Mouse (Mus musculus) liver, embryonic 14.5 days (tissue): ENCODE measurements around the gene Gm10964. TPM values are rescaled to one million over a fixed set of nuclear protein-coding genes. Genes with fewer than 3 reads are reported as not detected.

Experiments
- ATAC-seq: fragments of 200-750 bp; cut with Nextera tagmentation; 2 replicates; pipeline ENCODE4 v1.8.0; 2017; ENCODE audit warnings: moderate number of reproducible peaks, mild to moderate bottlenecking, moderate library complexity; ENCODE audit not compliant: insufficient read depth
- DNase-seq, 3 experiments: peaks; one replicate each; pipeline ENCODE4 v3.0.0-alpha.2; 2012 to 2013; ENCODE audit warnings: low read depth in 3 of 3, low spot score in 3 of 3
- H3K27ac ChIP-seq: fragments of 300-500 bp; sonication (generic); 2 replicates; pipeline ENCODE4 v1.5.1; 2014; ENCODE audit warnings: moderate library complexity, mild to moderate bottlenecking, control low read depth, inconsistent platforms
- H3K27me3 ChIP-seq: fragments of 300-500 bp; sonication (generic); 2 replicates; pipeline ENCODE4 v1.6.1; 2014; ENCODE audit warnings: mild to moderate bottlenecking, low read length, moderate library complexity; ENCODE audit not compliant: control insufficient read depth, insufficient read depth
- H3K36me3 ChIP-seq: fragments of 300-500 bp; sonication (generic); replicated peaks from 2 replicates; pipeline ENCODE4 v1.6.1; 2014; ENCODE audit warnings: low read depth; ENCODE audit not compliant: control insufficient read depth, insufficient read depth
- H3K4me1 ChIP-seq, 2 experiments: fragments of 200-500 bp in 1 of 2; fragments of 300-500 bp in 1 of 2; sonication (generic) in 1 of 2; replicated peaks; 2 replicates each; pipeline ENCODE4 v1.6.1; 2012 to 2014; ENCODE audit warnings: antibody characterized with exemption in 1 of 2, inconsistent platforms in 1 of 2, low read length in 1 of 2; ENCODE audit not compliant: control insufficient read depth in 2 of 2, insufficient read depth in 2 of 2
- H3K4me2 ChIP-seq: fragments of 300-500 bp; sonication (generic); 2 replicates; pipeline ENCODE4 v1.6.1; 2014; ENCODE audit warnings: low read depth, mild to moderate bottlenecking, control low read depth, moderate library complexity
- H3K4me3 ChIP-seq, 2 experiments: fragments of 200-500 bp in 1 of 2; fragments of 300-500 bp in 1 of 2; sonication (generic) in 1 of 2; 2 replicates each; pipeline ENCODE4 v1.5.1; 2012 to 2014; ENCODE audit warnings: low read depth in 2 of 2, low read length in 2 of 2, mild to moderate bottlenecking in 2 of 2, control low read depth in 1 of 2, inconsistent platforms in 1 of 2, moderate library complexity in 1 of 2; ENCODE audit not compliant: insufficient read depth in 1 of 2
- H3K9ac ChIP-seq: fragments of 300-500 bp; sonication (generic); replicated peaks from 2 replicates; pipeline ENCODE4 v1.6.1; 2014; ENCODE audit warnings: mild to moderate bottlenecking, control low read depth, moderate library complexity
- H3K9me3 ChIP-seq: fragments of 300-500 bp; sonication (generic); 2 replicates; pipeline ENCODE4 v1.6.1; 2016; ENCODE audit warnings: low read length, mixed read lengths; ENCODE audit not compliant: control insufficient read depth
- CTCF ChIP-seq: IDR thresholded peaks from 2 replicates; pipeline ENCODE4 v1.5.1; 2016; ENCODE audit warnings: antibody characterized with exemption, low read depth, control low read depth
- EP300 ChIP-seq: IDR thresholded peaks from 2 replicates; pipeline ENCODE4 v1.6.1; 2016; ENCODE audit warnings: antibody characterized with exemption, low read depth
- WGBS: fragments of 180-500 bp; shearing (Covaris S2); extraction: QIAGEN DNeasy Blood & Tissue Kit; methylation state at CpG from one replicate; pipeline ENCODE4 v1.1.7; 2014; ENCODE audit not compliant: insufficient replicate concordance; 5-methylcytosine and 5-hydroxymethylcytosine counted together
- polyA plus RNA-seq, 2 experiments: library from polyadenylated mRNA; depleted of rRNA in 1 of 2; stranded (reverse) in 1 of 2; unstranded in 1 of 2; fragments of >200 nt; fragmentation: Nextera tagmentation in 1 of 2; extraction: Ambion mirVana in 1 of 2; gene quantifications; 2 replicates each; pipeline versions ENCODE4 v1.2.1 to v1.2.3; 2012 to 2014

Gene Gm10964
- polyA plus RNA-seq, 2 experiments, result not detected

GRCm38 (mm10) chr3:103755351-103755750, 16.2 kb downstream of the Gm10964 start:
- WGBS, result 42% methylated on average over 3 of the region's 3 CpGs
- H3K9me3 ChIP-seq, result no peaks in the 10 kb centered on the region
- ATAC-seq, result no peak

DNA sequence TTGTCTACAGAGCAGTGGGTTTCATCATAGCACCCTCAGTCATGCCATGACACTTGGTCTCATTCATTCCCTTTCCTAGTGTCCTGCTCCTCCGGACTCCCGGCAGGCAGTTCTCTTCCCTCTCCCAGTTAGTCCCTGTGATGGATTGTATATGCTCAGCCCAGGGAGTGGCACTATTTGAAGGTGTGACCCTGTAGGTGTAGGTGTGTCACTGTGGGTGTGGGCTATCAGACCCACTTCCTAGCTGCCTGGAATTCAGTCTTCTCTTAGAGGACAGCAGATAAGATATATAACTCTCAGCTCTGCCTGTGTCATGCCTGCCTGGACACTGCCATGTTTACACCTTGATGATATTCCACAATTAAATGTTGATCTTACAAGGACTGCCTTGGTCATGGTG, 17.8 kb downstream of the Gm10964 start:
- DNase-seq, result no peak
- no peaks in the 10 kb centered on the region for H3K4me1 ChIP-seq
- H3K4me3 ChIP-seq, result no peak overlapping the region
- H3K27ac ChIP-seq, result no peak overlapping the region
- no peak overlapping the region for H3K4me2 ChIP-seq
- 97% methylated on average over 2 of the region's 2 CpGs for WGBS
- peaks cover 80% of the 10 kb centered on the region for H3K36me3 ChIP-seq
- H3K9ac ChIP-seq, result no peak overlapping the region
- no peaks in the 10 kb centered on the region for H3K27me3 ChIP-seq
- no peaks in the 10 kb centered on the region for H3K9me3 ChIP-seq
- TF ChIP-seq EP300 (no peak), CTCF (no peak)
- no peak for ATAC-seq

More at GRCm38 (mm10) chr3:103755351-103755750, 16.2 kb downstream of the Gm10964 start:
- H3K27ac ChIP-seq, result no peak overlapping the region
- peaks cover 81% of the 10 kb centered on the region for H3K36me3 ChIP-seq
- DNase-seq, result no peak
- H3K9ac ChIP-seq, result no peak overlapping the region
- H3K4me1 ChIP-seq, result no peaks in the 10 kb centered on the region
- H3K4me3 ChIP-seq, result no peak overlapping the region
- no peak overlapping the region for H3K4me2 ChIP-seq
- TF ChIP-seq EP300, result no peak
- TF ChIP-seq CTCF, result no peak
- no peaks in the 10 kb centered on the region for H3K27me3 ChIP-seq

DNA sequence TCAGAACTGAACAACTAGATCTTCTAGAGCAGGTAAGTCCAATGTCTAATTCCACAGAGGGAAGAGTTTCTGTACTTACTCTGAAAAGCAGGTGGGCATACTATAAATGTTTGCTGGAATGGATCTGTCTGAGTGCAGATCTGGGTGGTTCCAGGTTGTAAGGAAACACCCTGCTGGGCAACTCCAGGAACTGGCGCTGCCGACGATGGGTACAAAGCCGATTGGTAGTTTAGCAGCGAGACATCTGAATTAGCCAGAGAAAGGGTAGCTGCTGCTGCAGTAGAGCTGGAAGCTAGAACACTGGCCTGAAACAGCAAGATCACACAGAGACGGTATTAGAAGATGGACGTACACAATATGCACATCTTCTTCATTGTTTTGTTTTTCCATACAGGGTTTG, 19.3 kb downstream of the Gm10964 start:
- no peak for ATAC-seq
- H3K4me1 ChIP-seq, result no peaks in the 10 kb centered on the region
- no peak for DNase-seq
- H3K9me3 ChIP-seq, result no peaks in the 10 kb centered on the region
- no peak overlapping the region for H3K27ac ChIP-seq
- no peak overlapping the region for H3K4me3 ChIP-seq
- TF ChIP-seq EP300, result no peak
- no peak for TF ChIP-seq CTCF
- no peak overlapping the region for H3K4me2 ChIP-seq
- peaks cover 80% of the 10 kb centered on the region for H3K36me3 ChIP-seq
- no peak overlapping the region for H3K9ac ChIP-seq
- WGBS, result 88% methylated on average over 7 of the region's 7 CpGs
- H3K27me3 ChIP-seq, result no peaks in the 10 kb centered on the region

DNA sequence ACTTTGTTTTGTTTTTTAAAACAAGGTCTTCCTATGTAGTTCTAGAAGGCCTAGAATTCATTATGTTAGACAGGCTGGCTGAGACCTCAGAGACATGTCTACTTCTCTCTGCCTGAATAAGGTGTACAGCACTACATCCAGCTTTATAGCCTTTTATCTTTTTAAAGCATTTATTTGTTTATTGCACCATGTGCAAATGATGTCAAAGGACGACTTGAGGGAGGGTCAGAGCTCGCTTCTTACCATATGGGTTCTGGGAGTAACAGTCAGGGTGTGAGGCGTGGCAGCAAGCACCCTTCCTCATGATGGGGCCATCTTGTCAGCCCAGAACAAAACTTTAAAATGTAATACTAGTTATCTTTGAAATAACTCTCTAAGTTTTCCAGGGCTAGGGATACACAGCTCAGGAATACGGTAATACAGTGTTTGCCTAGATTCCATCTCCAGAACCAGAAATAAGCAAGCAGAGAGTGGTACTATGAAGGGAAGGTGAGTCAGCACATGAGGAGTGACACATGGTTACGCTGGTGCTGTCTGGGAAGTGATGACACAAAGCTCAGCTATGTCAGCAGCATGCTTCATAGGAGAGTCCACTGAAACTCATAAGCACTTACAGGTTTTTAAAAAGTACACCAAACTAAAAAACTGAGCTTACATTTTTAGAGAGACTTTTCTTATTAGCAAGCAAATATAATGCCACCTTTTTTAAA, 20.2 kb downstream of the Gm10964 start:
- H3K36me3 ChIP-seq, result peaks cover 80% of the 10 kb centered on the region
- H3K27ac ChIP-seq, result no peak overlapping the region
- TF ChIP-seq EP300 (no peak), CTCF (no peak)
- no peak overlapping the region for H3K9ac ChIP-seq
- no peak overlapping the region for H3K4me2 ChIP-seq
- no peak overlapping the region for H3K4me3 ChIP-seq
- no peaks in the 10 kb centered on the region for H3K27me3 ChIP-seq
- no peaks in the 10 kb centered on the region for H3K4me1 ChIP-seq
- WGBS, result 76% methylated on average over 5 of the region's 5 CpGs
- no peaks in the 10 kb centered on the region for H3K9me3 ChIP-seq
- no peak for DNase-seq
- no peak for ATAC-seq

DNA sequence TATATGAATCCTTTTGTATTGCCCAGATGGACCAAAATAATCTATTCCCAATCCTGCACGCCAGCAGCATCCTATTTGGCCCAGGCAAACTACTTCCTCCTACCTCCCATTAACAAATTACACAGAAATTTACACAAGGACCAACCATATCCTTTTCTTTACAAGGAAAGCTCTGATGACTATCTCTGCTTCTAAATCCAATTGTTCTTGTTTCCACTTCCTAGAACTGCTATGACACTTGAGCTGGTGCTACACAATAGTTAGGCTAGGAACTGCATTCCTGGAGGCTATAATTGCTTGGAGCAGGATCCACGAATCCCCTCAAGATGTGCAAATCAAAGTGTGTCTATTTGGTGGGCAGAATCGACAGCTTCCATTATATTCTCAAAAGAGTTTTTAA, 27.6 kb downstream of the Gm10964 start:
- no peak for DNase-seq
- Histone ChIP-seq H3K36me3 (peaks cover 81% of the 10 kb centered on the region), H3K9ac (no peak overlapping the region), H3K4me2 (no peak overlapping the region), H3K27me3 (no peaks in the 10 kb centered on the region), H3K9me3 (no peaks in the 10 kb centered on the region), H3K4me3 (no peak overlapping the region), H3K4me1 (no peaks in the 10 kb centered on the region), H3K27ac (no peak overlapping the region)
- no peak for ATAC-seq
- WGBS, result 77% methylated on average over 3 of the region's 3 CpGs
- TF ChIP-seq CTCF, result no peak
